In genomic region chr3:35931359-35931758, GRCm38 (mm10) we compare ENCODE assay signal across 7 mouse cellular contexts. TPM values are rescaled to one million over a fixed set of nuclear protein-coding genes. Genes with fewer than 3 reads are reported as not detected.
DNase-seq lines count a peak whose midpoint lies in the region; ATAC-seq lines count a peak whose summit lies in the region.

No protein-coding gene starts in this region.

- peak overlapping the region; percentile 86; the same call in 1 of the 2 replicates for H3K9ac ChIP-seq in neural tube, embryonic 11.5 days (ENCODE audit: low read length)
- peak overlapping the region; percentile 99 for H3K9ac ChIP-seq in limb, embryonic 12.5 days (replicated peaks)
- H3K9ac ChIP-seq in stomach, embryonic 14.5 days (replicated peaks; ENCODE audit: low read depth, low read length) = peak overlapping the region; percentile 99

- H3K4me1 ChIP-seq in neural tube, embryonic 11.5 days (ENCODE audit: control insufficient read depth, insufficient read depth, low read length) = peaks cover 10% of the 10 kb centered on the region; the same call in 1 of the 2 replicates
- peaks cover 68% of the 10 kb centered on the region for H3K4me1 ChIP-seq in erythroblast, embryonic 14.5 days (ENCODE audit: control insufficient read depth)
- H3K4me1 ChIP-seq in limb, embryonic 12.5 days (replicated peaks) = peaks cover 17% of the 10 kb centered on the region
- H3K4me1 ChIP-seq in stomach, embryonic 14.5 days (ENCODE audit: control insufficient read depth, insufficient read depth, low read length) = peaks cover 12% of the 10 kb centered on the region

- intact Hi-C loops in left cerebral cortex, postnatal 10 days (cut with DNase I) = no loop called here

- H3K4me3 ChIP-seq in neural tube, embryonic 11.5 days (ENCODE audit: low read depth, low read length) = peak overlapping the region; percentile 59
- peak overlapping the region; percentile 93 for H3K4me3 ChIP-seq in erythroblast, embryonic 14.5 days (replicated peaks)
- peak overlapping the region; percentile 90 for H3K4me3 ChIP-seq in limb, embryonic 12.5 days (replicated peaks)
- H3K4me3 ChIP-seq in stomach, embryonic 14.5 days (ENCODE audit: low read depth, low read length) = peak overlapping the region; percentile 82

- 33% methylated on average over 7 of the region's 7 CpGs for WGBS in neural tube, embryonic 11.5 days
- 51% methylated on average over 7 of the region's 7 CpGs for WGBS in limb, embryonic 12.5 days
- 25% methylated on average over 7 of the region's 7 CpGs for WGBS in stomach, embryonic 14.5 days

- H3K4me2 ChIP-seq in neural tube, embryonic 11.5 days (ENCODE audit: low read depth) = peak overlapping the region; percentile 89
- peak overlapping the region; percentile 83 for H3K4me2 ChIP-seq in limb, embryonic 12.5 days
- peak overlapping the region; percentile 84 for H3K4me2 ChIP-seq in stomach, embryonic 14.5 days (replicated peaks; ENCODE audit: low read depth, low read length)

- DNase-seq in neural tube, embryonic 11.5 days (ENCODE audit: low spot score) = no peak
- DNase-seq in neural tube, embryonic 10.5 days (ENCODE audit: extremely low spot score, low spot score) = no peak
- DNase-seq in adrenal gland, adult 8-10 months = no peak
- DNase-seq in left cerebral cortex, postnatal 10 days (ENCODE audit: extremely low spot score in 1 of 2, low spot score in 2 of 2) = no peak

- no peak overlapping the region for H3K27ac ChIP-seq in neural tube, embryonic 11.5 days (ENCODE audit: low read depth, low read length)
- no peak overlapping the region for H3K27ac ChIP-seq in limb, embryonic 12.5 days
- no peak overlapping the region; the same call in 1 of the 2 replicates for H3K27ac ChIP-seq in stomach, embryonic 14.5 days (ENCODE audit: low read length)

- no peaks in the 10 kb centered on the region for H3K36me3 ChIP-seq in neural tube, embryonic 11.5 days (ENCODE audit: control insufficient read depth, insufficient read depth, low read length)
- peaks cover 33% of the 10 kb centered on the region for H3K36me3 ChIP-seq in erythroblast, embryonic 14.5 days (ENCODE audit: control insufficient read depth)
- H3K36me3 ChIP-seq in limb, embryonic 12.5 days = no peaks in the 10 kb centered on the region
- H3K36me3 ChIP-seq in stomach, embryonic 14.5 days (ENCODE audit: control insufficient read depth, insufficient read depth, low read length) = 0 out of 2 replicates have a peak, but pooled peaks cover 3% of the 10 kb centered on the region

- no peaks in the 10 kb centered on the region for H3K27me3 ChIP-seq in neural tube, embryonic 11.5 days (ENCODE audit: control insufficient read depth, insufficient read depth, low read length)
- H3K27me3 ChIP-seq in erythroblast, embryonic 14.5 days (ENCODE audit: control insufficient read depth) = no peaks in the 10 kb centered on the region
- no peaks in the 10 kb centered on the region for H3K27me3 ChIP-seq in limb, embryonic 12.5 days
- H3K27me3 ChIP-seq in stomach, embryonic 14.5 days (ENCODE audit: control insufficient read depth, insufficient read depth, low read length) = no peaks in the 10 kb centered on the region

- ATAC-seq in neural tube, embryonic 11.5 days (ENCODE audit: insufficient read depth, low FRiP score, low TSS enrichment) = no peak
- ATAC-seq in limb, embryonic 12.5 days (ENCODE audit: insufficient number of reproducible peaks, insufficient read depth, low FRiP score, low TSS enrichment, low read depth) = no peak
- no peak for ATAC-seq in stomach, embryonic 14.5 days (ENCODE audit: insufficient number of reproducible peaks, insufficient read depth, low FRiP score, low read depth)

- H3K9me3 ChIP-seq in neural tube, embryonic 11.5 days (ENCODE audit: control insufficient read depth, low read length) = no peaks in the 10 kb centered on the region
- no peaks in the 10 kb centered on the region for H3K9me3 ChIP-seq in erythroblast, embryonic 14.5 days (ENCODE audit: control insufficient read depth, low read length)
- no peaks in the 10 kb centered on the region for H3K9me3 ChIP-seq in limb, embryonic 12.5 days
- no peaks in the 10 kb centered on the region for H3K9me3 ChIP-seq in stomach, embryonic 14.5 days (ENCODE audit: control insufficient read depth, low read depth, low read length)

RNA-seq across cellular contexts. Expression of gene Dcun1d1, which starts 5.9 kb away (rescaled TPM):
- 87.7 and 92.3 TPM in 2 replicates for polyA plus RNA-seq in neural tube, embryonic 11.5 days (2014; fragmentation: Nextera tagmentation; extraction: Ambion mirVana)
- polyA plus RNA-seq in erythroblast, embryonic 14.5 days (2012) = 0.67 and 0.95 TPM in 2 replicates
- polyA plus RNA-seq in limb, embryonic 12.5 days (2016; fragmentation: Nextera tagmentation; extraction: Ambion mirVana) = 99.3 and 112 TPM in 2 replicates
- 93.3 and 103 TPM in 2 replicates for polyA plus RNA-seq in stomach, embryonic 14.5 days (2014; fragmentation: Nextera tagmentation; extraction: Ambion mirVana)
- total RNA-seq in adrenal gland, adult 8-10 months (2022) = 10 to 100 TPM; 74.5 to 85.3 (median 77.8) TPM
- 10 to 100 TPM; 69.2 to 73.8 TPM for total RNA-seq in left cerebral cortex, postnatal 10 days (2021)

Comparison
In these comparisons a context has a peak if more than half of its experiments do, and no peak if none do; other contexts are left out.
1. RNA of gene Dcun1d1, which starts 5.9 kb away (polyA plus RNA-seq): 99.3 to 112 TPM in limb, embryonic 12.5 days, 93.3 to 103 TPM in stomach, embryonic 14.5 days and 87.7 to 92.3 TPM in neural tube, embryonic 11.5 days; 0.67 to 0.95 TPM in erythroblast, embryonic 14.5 days; every median in the first group is over 10 times any median in the second.
2. Peak in every context shown above with its lines, with median percentiles within 50 percentile points of each other: H3K4me2 ChIP-seq, H3K4me3 ChIP-seq and H3K9ac ChIP-seq.